Mouse (Mus musculus): ENCODE measurements around the gene Eps8l1. TPM values are rescaled to one million over a fixed set of nuclear protein-coding genes. Genes with fewer than 3 reads are reported as not detected.
A peak's percentile ranks its signal among the peaks of the same experiment; 100 is the strongest.

Gene Eps8l1
- polyA plus RNA-seq, 1 experiment from 2014 or later, result 15.4 TPM

DNA sequence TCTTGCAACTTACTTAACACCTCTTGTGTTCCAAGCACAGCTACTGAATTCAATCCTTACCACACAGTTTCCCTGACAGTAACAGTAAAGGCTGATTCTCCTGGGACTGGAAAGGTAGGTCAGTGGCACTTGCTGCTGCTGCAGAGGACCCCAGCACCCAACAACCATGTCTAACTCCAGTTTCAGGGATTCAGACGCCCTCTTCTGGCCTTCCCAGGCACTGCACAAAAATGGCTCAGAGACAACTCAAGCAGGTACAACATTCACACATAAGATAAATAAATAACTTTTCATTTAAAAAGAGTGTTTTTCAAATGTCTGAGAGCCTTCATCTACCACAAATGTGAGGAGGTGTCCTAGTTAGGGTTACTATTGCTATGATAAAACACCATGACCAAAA is 13.3 kb upstream of the Eps8l1 start:
- Histone ChIP-seq H3K4me3 (no peak overlapping the region), H3K4me2 (no peak overlapping the region)
- 6% methylated on average over 1 of the region's 1 CpGs for WGBS

DNA sequence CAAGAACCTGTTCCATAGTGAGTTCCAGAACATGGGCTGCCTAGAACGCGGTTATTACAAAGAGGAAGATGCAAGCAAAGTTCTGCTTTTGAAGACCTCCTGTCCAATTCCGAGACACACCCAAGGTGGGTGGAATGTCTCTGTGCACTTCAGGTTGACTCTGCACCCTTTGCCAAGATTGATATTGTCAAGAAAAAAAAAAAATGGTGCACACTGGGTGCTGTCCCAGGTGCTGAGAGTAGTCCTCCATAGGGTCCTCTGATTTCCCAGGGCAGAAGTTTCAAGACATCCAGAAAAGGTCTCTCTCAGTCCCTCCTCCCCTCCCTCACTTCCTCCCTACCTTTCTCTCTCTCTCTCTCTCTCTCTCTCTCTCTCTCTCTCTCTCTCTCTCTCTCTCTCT is 12.0 kb upstream of the Eps8l1 start:
- Histone ChIP-seq H3K27me3 (no peaks in the 10 kb centered on the region), H3K36me3 (peaks cover 6% of the 10 kb centered on the region), H3K4me1 (replicated peaks) (peaks cover 14% of the 10 kb centered on the region), H3K27ac (replicated peaks) (no peak overlapping the region), H3K4me2 (no peak overlapping the region), H3K9ac (no peak overlapping the region), H3K9me3 (no peaks in the 10 kb centered on the region), H3K4me3 (no peak overlapping the region)
- 95% methylated on average over 3 of the region's 3 CpGs for WGBS
- ATAC-seq (ENCODE audit: low FRiP score, low read depth), result no peak

More for the DNA sequence above, 13.3 kb upstream of the Eps8l1 start:
- no peaks in the 10 kb centered on the region for H3K9me3 ChIP-seq
- H3K4me1 ChIP-seq (replicated peaks), result peaks cover 16% of the 10 kb centered on the region
- H3K9ac ChIP-seq, result no peak overlapping the region
- H3K27me3 ChIP-seq, result no peaks in the 10 kb centered on the region
- ATAC-seq (ENCODE audit: low FRiP score, low read depth), result no peak
- H3K36me3 ChIP-seq, result peaks cover 20% of the 10 kb centered on the region
- no peak overlapping the region for H3K27ac ChIP-seq (replicated peaks)

DNA sequence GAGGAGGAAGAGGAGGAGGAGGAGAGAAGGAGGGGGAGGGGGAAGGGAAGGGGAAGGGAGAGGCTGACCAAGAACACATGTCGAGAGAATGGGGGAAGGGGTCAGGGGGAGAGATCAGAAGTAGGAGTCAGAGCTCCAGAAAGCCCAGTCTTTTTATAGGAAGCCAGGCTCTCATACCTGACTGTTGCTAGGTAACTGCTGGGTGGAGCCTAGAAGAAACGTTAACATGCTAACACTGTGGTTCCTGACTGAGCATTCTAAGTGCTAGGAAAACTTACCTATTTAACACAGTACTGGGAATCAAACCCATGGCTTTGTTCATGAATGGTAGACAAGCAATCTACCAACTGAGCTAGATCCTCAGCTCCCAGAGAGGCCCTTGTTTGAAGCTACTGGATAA is 11.3 kb upstream of the Eps8l1 start:
- Histone ChIP-seq H3K4me3 (no peak overlapping the region), H3K9me3 (no peaks in the 10 kb centered on the region), H3K27me3 (no peaks in the 10 kb centered on the region), H3K9ac (no peak overlapping the region), H3K4me2 (no peak overlapping the region), H3K4me1 (replicated peaks) (peaks cover 7% of the 10 kb centered on the region), H3K36me3 (no peaks in the 10 kb centered on the region), H3K27ac (replicated peaks) (no peak overlapping the region)
- no peak for ATAC-seq (ENCODE audit: low FRiP score, low read depth)
- 9% methylated on average over 2 of the region's 2 CpGs for WGBS

DNA sequence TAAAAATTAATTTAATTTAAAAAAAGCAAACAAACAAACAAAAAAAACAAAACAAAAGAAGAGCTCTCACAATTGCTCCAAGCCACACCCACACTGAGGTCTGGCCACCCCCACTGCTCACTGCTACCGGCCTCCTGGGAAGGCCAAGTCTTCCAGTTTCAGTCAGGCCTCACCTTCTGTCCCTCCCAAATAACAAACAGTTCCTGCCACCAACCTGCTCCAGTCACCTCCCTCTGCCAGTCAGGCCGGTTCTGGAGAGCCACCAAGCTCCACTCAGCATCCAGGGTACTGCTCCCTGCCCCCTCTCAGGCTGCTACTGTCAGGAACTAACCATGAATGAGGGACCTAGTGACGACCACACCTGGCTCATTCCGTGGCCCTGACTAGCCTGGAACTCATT is 7.8 kb upstream of the Eps8l1 start:
- Histone ChIP-seq H3K4me1 (replicated peaks) (no peaks in the 10 kb centered on the region), H3K9ac (no peak overlapping the region), H3K36me3 (no peaks in the 10 kb centered on the region), H3K27ac (replicated peaks) (no peak overlapping the region), H3K4me3 (no peak overlapping the region), H3K27me3 (no peaks in the 10 kb centered on the region), H3K9me3 (no peaks in the 10 kb centered on the region), H3K4me2 (no peak overlapping the region)
- no peak for ATAC-seq (ENCODE audit: low FRiP score, low read depth)
- 30% methylated on average over 4 of the region's 4 CpGs for WGBS

DNA sequence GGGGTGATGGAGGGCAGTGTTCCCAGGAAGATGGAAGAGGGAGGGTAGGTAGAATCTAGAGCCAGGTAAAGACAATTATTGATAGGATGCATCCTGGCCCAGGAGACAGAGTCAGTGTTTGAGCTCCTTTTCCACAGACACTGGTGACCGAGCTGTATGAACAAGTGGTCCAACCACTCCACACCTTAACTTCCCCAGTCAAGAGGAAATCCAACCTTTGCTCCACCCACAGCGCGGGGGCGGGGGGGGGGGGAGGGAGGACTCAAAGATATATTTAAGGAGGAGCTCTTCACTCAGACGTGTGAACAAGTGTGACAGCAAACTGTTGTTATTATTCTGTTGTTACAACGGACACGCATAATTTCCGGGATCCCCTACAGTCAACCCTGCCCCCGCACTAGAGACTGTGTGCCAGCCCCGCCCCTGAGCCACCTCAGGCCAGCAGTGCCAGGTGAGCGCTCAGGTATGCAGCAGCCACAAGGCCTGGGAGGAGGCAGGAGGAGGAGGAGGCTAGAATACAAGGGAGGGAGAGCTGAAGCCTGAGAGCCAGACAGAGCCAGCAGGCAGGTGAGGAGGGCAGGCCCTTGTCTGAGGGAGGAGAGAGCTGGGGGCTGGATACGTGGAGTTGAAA is 3.8 kb downstream of the Eps8l1 start:
- Histone ChIP-seq H3K9ac (no peak overlapping the region), H3K4me2 (no peak overlapping the region), H3K9me3 (no peaks in the 10 kb centered on the region), H3K27me3 (no peaks in the 10 kb centered on the region), H3K27ac (replicated peaks) (no peak overlapping the region), H3K4me1 (replicated peaks) (peaks cover 1% of the 10 kb centered on the region; the same call in 1 of the 2 replicates), H3K36me3 (no peaks in the 10 kb centered on the region), H3K4me3 (no peak overlapping the region)
- ATAC-seq (ENCODE audit: low FRiP score, low read depth), result no peak
- WGBS, result 10% methylated on average over 12 of the region's 12 CpGs

DNA sequence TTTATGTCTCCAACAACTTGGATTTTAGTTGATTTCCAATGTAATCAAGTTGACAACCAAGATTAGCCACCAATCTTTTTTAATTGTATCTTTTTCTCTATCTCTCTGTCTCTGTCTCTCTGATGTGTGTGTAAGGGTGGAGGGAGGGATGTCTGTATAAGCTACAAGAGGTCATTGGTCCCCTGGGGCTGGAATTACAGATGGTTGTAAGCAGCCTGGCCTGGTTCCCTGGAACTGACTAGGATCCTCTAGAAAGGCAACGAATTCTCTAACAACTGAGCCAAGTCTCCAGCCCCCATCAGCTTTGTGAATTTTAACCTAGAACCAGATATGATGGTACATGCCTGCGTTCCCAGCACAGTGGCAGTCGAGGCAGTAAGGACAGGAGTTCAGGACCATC is 7.3 kb downstream of the Eps8l1 start:
- 72% methylated on average over 3 of the region's 3 CpGs for WGBS
- Histone ChIP-seq H3K4me2 (no peak overlapping the region), H3K4me3 (no peak overlapping the region), H3K27ac (replicated peaks) (no peak overlapping the region), H3K9ac (no peak overlapping the region), H3K27me3 (peaks cover 13% of the 10 kb centered on the region), H3K36me3 (no peaks in the 10 kb centered on the region), H3K4me1 (replicated peaks) (peaks cover 14% of the 10 kb centered on the region), H3K9me3 (no peaks in the 10 kb centered on the region)
- ATAC-seq (ENCODE audit: low FRiP score, low read depth), result no peak

DNA sequence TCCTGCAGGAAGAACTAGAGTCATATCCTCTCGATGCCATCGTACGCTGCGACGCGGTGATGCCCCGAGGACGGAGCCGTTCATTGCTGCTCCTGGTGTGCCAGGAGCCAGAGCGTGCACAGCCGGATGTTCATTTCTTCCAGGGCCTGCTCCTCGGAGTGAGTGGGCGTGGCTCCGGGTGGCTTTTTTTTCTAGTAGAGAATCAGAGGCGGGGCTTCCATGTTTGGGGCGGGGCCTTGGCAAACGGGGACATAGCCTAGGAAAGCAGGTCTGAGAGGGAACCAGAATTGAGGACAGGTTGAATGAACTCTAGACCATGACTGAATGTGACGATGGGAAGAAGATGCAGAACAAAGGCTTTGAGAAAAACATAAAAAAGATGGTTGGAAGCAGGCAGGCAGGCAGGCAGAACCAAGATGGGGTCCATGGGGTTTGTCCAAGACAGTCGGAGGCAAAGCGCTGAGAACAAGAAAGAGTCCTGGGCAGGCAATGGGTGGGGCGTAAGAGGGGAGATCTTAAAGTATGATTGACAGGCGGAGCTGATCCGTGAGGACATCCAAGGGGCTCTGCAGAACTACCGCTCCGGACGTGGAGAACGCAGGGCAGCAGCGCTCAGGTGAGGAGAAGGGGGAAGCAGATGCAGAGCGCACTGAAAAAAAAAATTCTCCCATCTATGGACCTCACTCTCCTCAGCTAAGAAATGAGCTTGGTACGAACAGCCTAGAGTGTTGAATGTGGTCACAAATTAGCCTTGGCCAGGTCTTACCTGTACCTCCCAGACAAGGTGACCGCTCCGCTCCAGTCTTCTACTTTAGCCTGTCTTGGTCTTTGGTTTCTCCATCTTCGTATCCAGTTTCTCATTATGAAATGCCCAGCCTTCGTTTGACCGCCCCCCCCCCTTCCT is 10.1 kb downstream of the Eps8l1 start:
- H3K27ac ChIP-seq (replicated peaks), result 0 out of 2 replicates have a peak overlapping the region, but pooled peaks have one; percentile 25
- 2% methylated on average over 35 of the region's 35 CpGs for WGBS
- ATAC-seq (ENCODE audit: low FRiP score, low read depth), result peak; percentile 61
- peak overlapping the region; percentile 44 for H3K4me3 ChIP-seq
- no peaks in the 10 kb centered on the region for H3K36me3 ChIP-seq
- H3K4me1 ChIP-seq (replicated peaks), result peaks cover 14% of the 10 kb centered on the region
- H3K9me3 ChIP-seq, result no peaks in the 10 kb centered on the region
- H3K4me2 ChIP-seq, result peak overlapping the region; percentile 83
- H3K27me3 ChIP-seq, result peaks cover 40% of the 10 kb centered on the region
- H3K9ac ChIP-seq, result peak overlapping the region; percentile 43

DNA sequence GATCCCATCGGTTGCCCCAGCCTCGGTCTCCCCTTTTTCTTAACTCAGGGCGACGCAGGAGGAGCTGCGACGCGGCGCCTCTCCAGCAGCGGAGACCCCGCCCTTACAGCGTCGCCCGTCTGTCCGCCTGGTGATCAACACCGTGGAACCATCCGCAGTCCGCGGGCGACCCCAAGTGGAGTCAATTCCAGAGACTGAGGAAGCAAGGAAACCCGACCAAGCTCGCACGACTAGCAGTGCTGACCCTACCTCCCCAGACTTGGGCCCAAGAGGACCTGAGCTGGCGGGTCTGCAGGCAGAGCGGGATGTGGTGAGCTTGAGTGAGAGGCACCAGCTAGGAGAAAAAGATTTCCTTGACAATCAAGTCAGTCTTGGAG is 10.7 kb downstream of the Eps8l1 start:
- under 1% methylated on average over 24 of the region's 24 CpGs for WGBS
- Histone ChIP-seq H3K27me3 (peaks cover 46% of the 10 kb centered on the region), H3K9me3 (no peaks in the 10 kb centered on the region), H3K4me2 (peak overlapping the region; percentile 83), H3K36me3 (no peaks in the 10 kb centered on the region), H3K9ac (peak overlapping the region; percentile 43), H3K27ac (replicated peaks) (0 out of 2 replicates have a peak overlapping the region, but pooled peaks have one; percentile 25), H3K4me1 (replicated peaks) (peaks cover 14% of the 10 kb centered on the region), H3K4me3 (peak overlapping the region; percentile 44)
- ATAC-seq (ENCODE audit: low FRiP score, low read depth), result peak; percentile 87

DNA sequence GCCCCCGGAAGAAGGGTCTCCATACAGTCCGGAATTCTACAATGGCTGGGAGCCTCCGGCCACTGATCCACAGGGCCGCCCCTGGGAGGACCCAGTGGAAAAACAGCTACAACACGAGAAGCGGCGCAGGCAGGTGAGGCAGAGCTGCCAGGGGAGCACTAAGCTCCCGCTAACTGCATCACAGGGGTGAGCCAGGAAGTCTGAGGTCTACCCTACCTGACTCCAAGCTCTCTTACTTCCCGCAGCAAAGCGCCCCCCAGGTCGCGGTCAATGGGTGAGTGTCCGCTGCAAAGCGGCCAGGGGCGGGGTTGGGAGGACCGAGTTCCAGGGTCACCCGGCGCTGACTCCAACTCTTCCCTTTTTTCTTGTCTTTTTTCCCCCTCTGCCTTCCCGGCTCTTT is 13.5 kb downstream of the Eps8l1 start:
- no peak for ATAC-seq (ENCODE audit: low FRiP score, low read depth)
- Histone ChIP-seq H3K4me3 (no peak overlapping the region), H3K9ac (no peak overlapping the region), H3K9me3 (no peaks in the 10 kb centered on the region), H3K27me3 (peaks cover 54% of the 10 kb centered on the region), H3K36me3 (no peaks in the 10 kb centered on the region), H3K4me2 (no peak overlapping the region), H3K27ac (replicated peaks) (no peak overlapping the region), H3K4me1 (replicated peaks) (peaks cover 26% of the 10 kb centered on the region)
- WGBS, result 13% methylated on average over 18 of the region's 19 CpGs

DNA sequence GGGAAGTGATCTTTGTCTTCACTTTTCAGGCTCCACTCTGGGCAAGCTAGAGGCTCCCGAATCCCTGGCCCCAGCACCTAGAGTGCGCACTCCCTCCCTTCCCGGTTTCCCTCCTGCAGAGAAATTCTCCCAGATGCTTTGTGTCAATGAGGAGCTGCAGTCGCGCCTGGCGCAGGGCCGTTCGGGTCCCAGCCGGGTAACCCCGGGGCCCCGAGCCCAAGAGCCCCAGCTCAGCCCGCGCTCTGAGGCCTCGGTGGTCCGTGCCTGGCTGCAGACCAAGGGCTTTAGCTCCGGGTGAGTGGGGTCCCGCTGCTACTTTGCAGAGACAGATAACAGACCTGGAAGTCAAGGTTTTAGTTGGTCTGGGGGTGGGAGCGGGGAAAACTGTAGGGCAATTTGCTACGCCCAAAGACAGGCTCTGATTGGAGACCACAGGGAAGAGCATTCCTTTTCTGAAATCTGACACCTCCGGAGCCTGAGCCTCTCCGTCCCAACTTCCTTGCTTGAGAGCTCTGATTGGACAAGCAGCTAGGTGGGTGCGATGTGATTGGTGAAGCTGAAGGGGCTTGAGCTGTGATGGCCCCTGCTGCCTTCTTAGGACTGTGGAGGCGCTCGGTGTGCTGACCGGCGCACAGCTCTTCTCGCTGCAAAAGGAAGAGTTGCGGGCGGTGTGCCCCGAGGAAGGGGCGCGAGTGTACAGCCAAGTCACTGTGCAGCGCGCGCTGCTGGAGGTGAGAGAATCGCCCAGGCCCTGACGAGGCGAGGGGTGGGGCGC is 17.7 kb downstream of the Eps8l1 start:
- peak overlapping the region; percentile 90 for H3K4me2 ChIP-seq
- H3K27me3 ChIP-seq, result peaks cover 36% of the 10 kb centered on the region
- under 1% methylated on average over 39 of the region's 39 CpGs for whole genome bisulfite sequencing
- H3K4me3 ChIP-seq, result peak overlapping the region; percentile 46
- peaks cover 19% of the 10 kb centered on the region for H3K4me1 ChIP-seq (replicated peaks)
- peak overlapping the region; percentile 41 for H3K9ac ChIP-seq
- H3K27ac ChIP-seq (replicated peaks), result peak overlapping the region; percentile 56
- peaks cover 26% of the 10 kb centered on the region for H3K36me3 ChIP-seq
- ATAC-seq (ENCODE audit: low FRiP score, low read depth), result peak; percentile 93
- H3K9me3 ChIP-seq, result no peaks in the 10 kb centered on the region

DNA sequence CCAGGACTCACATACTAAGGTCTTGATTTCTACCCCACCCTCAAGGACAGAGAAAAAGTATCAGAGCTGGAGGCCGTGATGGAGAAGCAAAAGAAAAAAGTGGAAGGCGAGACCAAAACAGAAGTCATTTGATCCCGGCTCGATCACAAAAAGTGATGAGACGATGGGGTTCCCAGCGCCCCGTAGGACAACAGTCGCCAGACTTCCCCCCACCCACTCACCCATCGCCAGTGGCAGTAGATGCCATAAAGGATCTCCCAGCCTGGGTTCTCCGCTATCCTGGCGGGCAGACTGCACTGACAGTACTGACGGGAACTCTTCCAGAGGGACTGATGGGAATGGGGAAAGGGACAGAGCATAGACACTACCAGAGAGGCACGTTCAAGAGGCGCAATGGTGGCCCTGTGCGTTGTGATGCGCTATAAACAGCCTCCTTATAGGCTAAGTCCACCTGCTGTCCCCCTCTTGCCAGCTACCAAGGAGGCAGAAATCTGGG is 18.4 kb downstream of the Eps8l1 start:
- no peak for ATAC-seq (ENCODE audit: low FRiP score, low read depth)
- peak overlapping the region; percentile 56; the same call in 1 of the 2 replicates for H3K27ac ChIP-seq (replicated peaks)
- WGBS, result 4% methylated on average over 16 of the region's 16 CpGs

More for the DNA sequence above, 18.4 kb downstream of the Eps8l1 start:
- Histone ChIP-seq H3K9ac (peak overlapping the region; percentile 41), H3K4me2 (peak overlapping the region; percentile 90), H3K9me3 (no peaks in the 10 kb centered on the region), H3K36me3 (peaks cover 32% of the 10 kb centered on the region), H3K27me3 (peaks cover 30% of the 10 kb centered on the region), H3K4me3 (peak overlapping the region; percentile 46), H3K4me1 (replicated peaks) (peaks cover 19% of the 10 kb centered on the region)

Measured in hindbrain, embryonic 15.5 days (tissue).